Mouse (Mus musculus): ENCODE results near the gene Pop7. TPM values are rescaled to one million over a fixed set of nuclear protein-coding genes. Genes with fewer than 3 reads are reported as not detected.

Pop7 gene
- polyA plus RNA-seq, 1 experiment from 2014 or later = 33.4 TPM

- no peak overlapping the region for H3K4me3 ChIP-seq (replicated peaks)
- H3K9me3 ChIP-seq (replicated peaks) = no peaks in the 10 kb centered on the region
- no peak overlapping the region for H3K4me2 ChIP-seq
- 46% methylated on average over 1 of the region's 1 CpGs for WGBS (ENCODE audit: insufficient replicate concordance)
- no peaks in the 10 kb centered on the region for H3K27me3 ChIP-seq
- peak overlapping the region; percentile 19; the same call in 1 of the 2 replicates for H3K27ac ChIP-seq (replicated peaks)
- no peak for ATAC-seq (ENCODE audit: insufficient read depth)
- H3K36me3 ChIP-seq (replicated peaks) = peaks cover 81% of the 10 kb centered on the region
- H3K9ac ChIP-seq = no peak overlapping the region
- peaks cover 67% of the 10 kb centered on the region for H3K4me1 ChIP-seq (replicated peaks)
Observed at GRCm38 (mm10) chr5:137527413-137527812, 25.1 kb upstream of the Pop7 start.

GRCm38 (mm10) chr5:137526192-137526936 is 24.0 kb upstream of the Pop7 start:
- no peak for ATAC-seq (ENCODE audit: insufficient read depth)
- Histone ChIP-seq H3K4me1 (replicated peaks) (peaks cover 59% of the 10 kb centered on the region), H3K27me3 (no peaks in the 10 kb centered on the region), H3K9ac (no peak overlapping the region), H3K4me2 (no peak overlapping the region; the same call in 1 of the 2 replicates), H3K4me3 (replicated peaks) (no peak overlapping the region), H3K27ac (replicated peaks) (peak overlapping the region; percentile 55; the same call in 1 of the 2 replicates), H3K9me3 (replicated peaks) (no peaks in the 10 kb centered on the region), H3K36me3 (replicated peaks) (peaks cover 92% of the 10 kb centered on the region)
- WGBS (ENCODE audit: insufficient replicate concordance) = 24% methylated on average over 16 of the region's 16 CpGs

- Histone ChIP-seq H3K9me3 (replicated peaks) (no peaks in the 10 kb centered on the region), H3K4me2 (no peak overlapping the region), H3K27ac (replicated peaks) (no peak overlapping the region), H3K4me3 (replicated peaks) (no peak overlapping the region), H3K36me3 (replicated peaks) (peaks cover 99% of the 10 kb centered on the region), H3K4me1 (replicated peaks) (peaks cover 50% of the 10 kb centered on the region), H3K9ac (no peak overlapping the region), H3K27me3 (no peaks in the 10 kb centered on the region)
- 73% methylated on average over 16 of the region's 16 CpGs for WGBS (ENCODE audit: insufficient replicate concordance)
- ATAC-seq (ENCODE audit: insufficient read depth) = no peak
Observed at GRCm38 (mm10) chr5:137525511-137525910, 23.2 kb upstream of the Pop7 start.

- Histone ChIP-seq H3K4me1 (replicated peaks) (peaks cover 42% of the 10 kb centered on the region), H3K9ac (no peak overlapping the region), H3K9me3 (replicated peaks) (no peaks in the 10 kb centered on the region), H3K4me2 (no peak overlapping the region), H3K27ac (replicated peaks) (no peak overlapping the region), H3K36me3 (replicated peaks) (peaks cover 99% of the 10 kb centered on the region), H3K4me3 (replicated peaks) (no peak overlapping the region), H3K27me3 (no peaks in the 10 kb centered on the region)
- ATAC-seq (ENCODE audit: insufficient read depth) = no peak
- 84% methylated on average over 13 of the region's 13 CpGs for WGBS (ENCODE audit: insufficient replicate concordance)
Observed at GRCm38 (mm10) chr5:137524671-137525070, 22.4 kb upstream of the Pop7 start.

GRCm38 (mm10) chr5:137524251-137524515 is 21.9 kb upstream of the Pop7 start:
- no peak for ATAC-seq (ENCODE audit: insufficient read depth)
- 80% methylated on average over 8 of the region's 8 CpGs for WGBS (ENCODE audit: insufficient replicate concordance)
- Histone ChIP-seq H3K36me3 (replicated peaks) (peaks cover 99% of the 10 kb centered on the region), H3K9ac (no peak overlapping the region), H3K27ac (replicated peaks) (no peak overlapping the region), H3K27me3 (no peaks in the 10 kb centered on the region), H3K4me2 (no peak overlapping the region), H3K9me3 (replicated peaks) (no peaks in the 10 kb centered on the region), H3K4me1 (replicated peaks) (peaks cover 38% of the 10 kb centered on the region), H3K4me3 (replicated peaks) (no peak overlapping the region)

- H3K9ac ChIP-seq = no peak overlapping the region
- 81% methylated on average over 25 of the region's 25 CpGs for WGBS (ENCODE audit: insufficient replicate concordance)
- H3K4me3 ChIP-seq (replicated peaks) = no peak overlapping the region
- no peaks in the 10 kb centered on the region for H3K27me3 ChIP-seq
- H3K4me1 ChIP-seq (replicated peaks) = peaks cover 32% of the 10 kb centered on the region
- peaks cover 99% of the 10 kb centered on the region for H3K36me3 ChIP-seq (replicated peaks)
- H3K27ac ChIP-seq (replicated peaks) = no peak overlapping the region
- H3K4me2 ChIP-seq = no peak overlapping the region
- no peaks in the 10 kb centered on the region for H3K9me3 ChIP-seq (replicated peaks)
- ATAC-seq (ENCODE audit: insufficient read depth) = no peak
Observed at GRCm38 (mm10) chr5:137523396-137524250, 21.3 kb upstream of the Pop7 start.

- H3K4me1 ChIP-seq (replicated peaks) = peaks cover 23% of the 10 kb centered on the region
- H3K27ac ChIP-seq (replicated peaks) = no peak overlapping the region
- 85% methylated on average over 11 of the region's 11 CpGs for WGBS (ENCODE audit: insufficient replicate concordance)
- H3K4me2 ChIP-seq = no peak overlapping the region
- no peaks in the 10 kb centered on the region for H3K27me3 ChIP-seq
- no peak for ATAC-seq (ENCODE audit: insufficient read depth)
- H3K4me3 ChIP-seq (replicated peaks) = no peak overlapping the region
- peaks cover 92% of the 10 kb centered on the region for H3K36me3 ChIP-seq (replicated peaks)
- no peak overlapping the region for H3K9ac ChIP-seq
- no peaks in the 10 kb centered on the region for H3K9me3 ChIP-seq (replicated peaks)
Observed at GRCm38 (mm10) chr5:137522711-137523110, 20.4 kb upstream of the Pop7 start.

- no peaks in the 10 kb centered on the region for H3K27me3 ChIP-seq
- no peak overlapping the region for H3K4me3 ChIP-seq (replicated peaks)
- H3K4me1 ChIP-seq (replicated peaks) = peaks cover 15% of the 10 kb centered on the region
- H3K27ac ChIP-seq (replicated peaks) = no peak overlapping the region
- H3K36me3 ChIP-seq (replicated peaks) = peaks cover 87% of the 10 kb centered on the region
- WGBS (ENCODE audit: insufficient replicate concordance) = 71% methylated on average over 9 of the region's 9 CpGs
- H3K9ac ChIP-seq = no peak overlapping the region
- no peaks in the 10 kb centered on the region for H3K9me3 ChIP-seq (replicated peaks)
- H3K4me2 ChIP-seq = no peak overlapping the region
- ATAC-seq (ENCODE audit: insufficient read depth) = no peak
Observed at GRCm38 (mm10) chr5:137521861-137522260, 19.5 kb upstream of the Pop7 start.

- peaks cover 68% of the 10 kb centered on the region for H3K36me3 ChIP-seq (replicated peaks)
- H3K4me2 ChIP-seq = no peak overlapping the region
- WGBS (ENCODE audit: insufficient replicate concordance) = 89% methylated on average over 27 of the region's 27 CpGs
- no peak overlapping the region for H3K27ac ChIP-seq (replicated peaks)
- H3K4me3 ChIP-seq (replicated peaks) = no peak overlapping the region
- peaks cover 11% of the 10 kb centered on the region for H3K4me1 ChIP-seq (replicated peaks)
- H3K27me3 ChIP-seq = no peaks in the 10 kb centered on the region
- H3K9me3 ChIP-seq (replicated peaks) = no peaks in the 10 kb centered on the region
- ATAC-seq (ENCODE audit: insufficient read depth) = no peak
- H3K9ac ChIP-seq = no peak overlapping the region
Observed at GRCm38 (mm10) chr5:137519691-137520550, 17.6 kb upstream of the Pop7 start.

GRCm38 (mm10) chr5:137518436-137518835 is 16.1 kb upstream of the Pop7 start, which contains the start of gene Gigyf1:
Gene Gigyf1, plus strand, starts transcription at chr5:137518548.
- H3K4me2 ChIP-seq = no peak within 1 kb of the TSS
- peaks cover 62% of the 10 kb centered on the region for H3K36me3 ChIP-seq (replicated peaks)
- H3K27me3 ChIP-seq = no peaks in the 10 kb centered on the region
- H3K27ac ChIP-seq (replicated peaks) = no peak within 1 kb of the TSS
- H3K9me3 ChIP-seq (replicated peaks) = no peaks in the 10 kb centered on the region
- no peak within 1 kb of the TSS for H3K9ac ChIP-seq
- H3K4me1 ChIP-seq (replicated peaks) = peaks cover 23% of the 10 kb centered on the region
- WGBS (ENCODE audit: insufficient replicate concordance) = 76% methylated on average over 5 of the region's 5 CpGs
- no peak for ATAC-seq (ENCODE audit: insufficient read depth)
- no peak within 1 kb of the TSS for H3K4me3 ChIP-seq (replicated peaks)

- ATAC-seq (ENCODE audit: insufficient read depth) = no peak
- Histone ChIP-seq H3K27me3 (no peaks in the 10 kb centered on the region), H3K4me2 (no peak overlapping the region), H3K27ac (replicated peaks) (no peak overlapping the region), H3K4me3 (replicated peaks) (no peak overlapping the region), H3K4me1 (replicated peaks) (peaks cover 54% of the 10 kb centered on the region), H3K36me3 (replicated peaks) (peaks cover 25% of the 10 kb centered on the region), H3K9ac (no peak overlapping the region), H3K9me3 (replicated peaks) (no peaks in the 10 kb centered on the region)
- 69% methylated on average over 3 of the region's 3 CpGs for WGBS (ENCODE audit: insufficient replicate concordance)
Observed at GRCm38 (mm10) chr5:137514811-137515210, 12.5 kb upstream of the Pop7 start.

All from liver, embryonic 15.5 days (tissue).